8 mouse cellular contexts compared by ENCODE assay signal in genomic region chr16:59472546-59472945, GRCm38 (mm10). TPM values are rescaled to one million over a fixed set of nuclear protein-coding genes. Genes with fewer than 3 reads are reported as not detected.
DNase-seq lines count a peak whose midpoint lies in the region; ATAC-seq and TF ChIP-seq lines count a peak whose summit lies in the region.

No protein-coding gene starts in this region.

- WGBS in kidney, embryonic 14.5 days: 45% methylated on average over 6 of the region's 6 CpGs
- WGBS in bone marrow, adult 2 months: 48% methylated on average over 6 of the region's 6 CpGs
- 52% methylated on average over 6 of the region's 6 CpGs for WGBS in hindbrain, embryonic 14.5 days
- WGBS in midbrain, embryonic 14.5 days: 65% methylated on average over 6 of the region's 6 CpGs
- WGBS in cerebellum, adult 2 months: 39% methylated on average over 6 of the region's 6 CpGs

- H3K36me3 ChIP-seq in kidney, embryonic 14.5 days (ENCODE audit: control insufficient read depth, insufficient read depth, low read length): peaks cover 13% of the 10 kb centered on the region; the same call in 1 of the 2 replicates
- H3K36me3 ChIP-seq in hindbrain, embryonic 14.5 days (replicated peaks; ENCODE audit: control insufficient read depth, insufficient read depth): no peaks in the 10 kb centered on the region
- H3K36me3 ChIP-seq in midbrain, embryonic 14.5 days (ENCODE audit: control insufficient read depth, insufficient read depth, low read length): no peaks in the 10 kb centered on the region

- no peak for TF ChIP-seq POLR2A in bone marrow, adult 2 months (IDR thresholded peaks at IDR 0.05; ENCODE audit: borderline replicate concordance, control insufficient read depth, low read depth, low read length)
- no peak for TF ChIP-seq POLR2A in cerebellum, adult 2 months (IDR thresholded peaks at IDR 0.05; ENCODE audit: borderline replicate concordance, insufficient read depth, low read length)

- no peak for DNase-seq in kidney, postnatal 14 days
- no peak for DNase-seq in hindbrain, embryonic 14.5 days (ENCODE audit: low spot score)
- DNase-seq in midbrain, embryonic 14.5 days: no peak
- DNase-seq in cerebellum, adult 2 months: no peak

- TF ChIP-seq CTCF in bone marrow, adult 2 months (IDR thresholded peaks at IDR 0.05; ENCODE audit: control insufficient read depth, insufficient read depth, low read length): no peak
- TF ChIP-seq CTCF in cerebellum, adult 2 months (IDR thresholded peaks at IDR 0.05; ENCODE audit: borderline replicate concordance, insufficient read depth, low read depth, low read length): no peak

- peak overlapping the region; percentile 54 for H3K4me2 ChIP-seq in kidney, embryonic 14.5 days (replicated peaks; ENCODE audit: low read depth, low read length)
- H3K4me2 ChIP-seq in hindbrain, embryonic 14.5 days (replicated peaks): peak overlapping the region; percentile 82
- H3K4me2 ChIP-seq in midbrain, embryonic 14.5 days (ENCODE audit: low read length): peak overlapping the region; percentile 82

- no peak for ATAC-seq in kidney, embryonic 14.5 days (ENCODE audit: low FRiP score, low TSS enrichment)
- no peak for ATAC-seq in hindbrain, embryonic 14.5 days (ENCODE audit: low FRiP score)
- ATAC-seq in midbrain, embryonic 14.5 days (ENCODE audit: low FRiP score, low TSS enrichment): no peak
- no peak for ATAC-seq in monocyte, adult 5-6 weeks (replicated peaks; ENCODE audit: insufficient number of reproducible peaks, low FRiP score, low TSS enrichment, poor library complexity, severe bottlenecking)
- ATAC-seq in inflammation-experienced regulatory T-cells, adult 6 months: no peak

- no peaks in the 10 kb centered on the region for H3K9me3 ChIP-seq in kidney, embryonic 14.5 days (ENCODE audit: control insufficient read depth, low read length)
- no peaks in the 10 kb centered on the region for H3K9me3 ChIP-seq in hindbrain, embryonic 14.5 days (ENCODE audit: control insufficient read depth, low read length)
- H3K9me3 ChIP-seq in midbrain, embryonic 14.5 days (ENCODE audit: control insufficient read depth, low read length): no peaks in the 10 kb centered on the region

- H3K27ac ChIP-seq in kidney, embryonic 14.5 days (ENCODE audit: low read depth, low read length): no peak overlapping the region
- H3K27ac ChIP-seq in bone marrow, adult 2 months (ENCODE audit: control insufficient read depth, insufficient read depth, low read depth, low read length, poor library complexity): no peak overlapping the region
- no peak overlapping the region for H3K27ac ChIP-seq in hindbrain, embryonic 14.5 days
- no peak overlapping the region for H3K27ac ChIP-seq in midbrain, embryonic 14.5 days (replicated peaks; ENCODE audit: low read depth, low read length)
- no peak overlapping the region for H3K27ac ChIP-seq in cerebellum, adult 2 months (ENCODE audit: insufficient read depth, low read length)

- H3K27me3 ChIP-seq in kidney, embryonic 14.5 days (ENCODE audit: control insufficient read depth, insufficient read depth, low read length): no peaks in the 10 kb centered on the region
- no peaks in the 10 kb centered on the region for H3K27me3 ChIP-seq in hindbrain, embryonic 14.5 days (ENCODE audit: control insufficient read depth, insufficient read depth, low read length)
- H3K27me3 ChIP-seq in midbrain, embryonic 14.5 days (ENCODE audit: control insufficient read depth, insufficient read depth, low read length): no peaks in the 10 kb centered on the region
- no peaks in the 10 kb centered on the region for H3K27me3 ChIP-seq in cerebellum, adult 2 months (ENCODE audit: control insufficient read depth, insufficient read depth, low read length)

- H3K4me3 ChIP-seq in kidney, embryonic 14.5 days (ENCODE audit: low read length): peak overlapping the region; percentile 74
- H3K4me3 ChIP-seq in bone marrow, adult 2 months (replicated peaks; ENCODE audit: control insufficient read depth, low read depth, low read length): peak overlapping the region; percentile 30
- peak overlapping the region; percentile 59 for H3K4me3 ChIP-seq in hindbrain, embryonic 14.5 days (replicated peaks; ENCODE audit: low read length)
- H3K4me3 ChIP-seq in midbrain, embryonic 14.5 days (replicated peaks; ENCODE audit: low read depth, low read length): no peak overlapping the region
- H3K4me3 ChIP-seq in cerebellum, adult 2 months (replicated peaks; ENCODE audit: insufficient read depth, low read depth, low read length): no peak overlapping the region

- no peak overlapping the region for H3K9ac ChIP-seq in kidney, embryonic 14.5 days (ENCODE audit: low read depth, low read length)
- no peak overlapping the region for H3K9ac ChIP-seq in hindbrain, embryonic 14.5 days
- H3K9ac ChIP-seq in midbrain, embryonic 14.5 days (replicated peaks; ENCODE audit: low read length): no peak overlapping the region

- peaks cover 5% of the 10 kb centered on the region; the same call in 1 of the 2 replicates for H3K4me1 ChIP-seq in kidney, embryonic 14.5 days (ENCODE audit: control insufficient read depth, insufficient read depth, low read length)
- no peaks in the 10 kb centered on the region; the same call in 1 of the 2 replicates for H3K4me1 ChIP-seq in bone marrow, adult 2 months (ENCODE audit: control insufficient read depth, insufficient read depth, low read length)
- H3K4me1 ChIP-seq in hindbrain, embryonic 14.5 days (replicated peaks; ENCODE audit: control insufficient read depth, insufficient read depth, low read length): peaks cover 5% of the 10 kb centered on the region; the same call in 1 of the 2 replicates
- no peaks in the 10 kb centered on the region for H3K4me1 ChIP-seq in midbrain, embryonic 14.5 days (ENCODE audit: control insufficient read depth, insufficient read depth, low read length)
- no peaks in the 10 kb centered on the region for H3K4me1 ChIP-seq in cerebellum, adult 2 months (ENCODE audit: control insufficient read depth, insufficient read depth, low read length)

RNA-seq across cellular contexts. Expression of gene Riox2, which starts 1.0 kb away (rescaled TPM):
- 33.5 and 41.9 TPM in 2 replicates for polyA plus RNA-seq in kidney, embryonic 14.5 days (2014; fragmentation: Nextera tagmentation; extraction: Ambion mirVana)
- 10.4 and 14.6 TPM in 2 replicates for polyA plus RNA-seq in bone marrow, adult 2 months (2011; ENCODE audit: insufficient read depth, insufficient read length, low replicate concordance, missing spikeins)
- polyA plus RNA-seq in hindbrain, embryonic 14.5 days (2014; fragmentation: Nextera tagmentation; extraction: Ambion mirVana): 14.2 and 16.4 TPM in 2 replicates
- 10.6 and 12.3 TPM in 2 replicates for polyA plus RNA-seq in midbrain, embryonic 14.5 days (2014; fragmentation: Nextera tagmentation; extraction: Ambion mirVana)
- total RNA-seq in monocyte, adult 5-6 weeks (2017): 46.0 to 76.4 TPM (median 67.2 TPM) in 3 replicates
- 100 to 1,000 TPM in 2 of 3 experiments, 10 to 100 TPM in 1; 93.1 to 105 (median 101) TPM for polyA plus RNA-seq in inflammation-experienced regulatory T-cells, adult 6 months (2017; shearing (Covaris generic))
- 5.2 and 5.5 TPM in 2 replicates for polyA plus RNA-seq in cerebellum, adult 2 months (2012; rRNA removed)

Comparison
In these comparisons a context has a peak if more than half of its experiments do, and no peak if none do; other contexts are left out.
1. H3K4me3 ChIP-seq: peak in kidney, embryonic 14.5 days (single experiment), bone marrow, adult 2 months (single experiment) and hindbrain, embryonic 14.5 days (single experiment); none in midbrain, embryonic 14.5 days (single experiment) and cerebellum, adult 2 months (single experiment).
2. Peak in every context shown above with its lines, with median percentiles within 50 percentile points of each other: H3K4me2 ChIP-seq.